8 mouse cellular contexts compared by ENCODE assay signal in genomic region chr17:23563595-23564367, GRCm38 (mm10). TPM values are rescaled to one million over a fixed set of nuclear protein-coding genes. Genes with fewer than 3 reads are reported as not detected.
A peak's percentile ranks its signal among the peaks of the same experiment; 100 is the strongest.
DNase-seq lines count a peak whose midpoint lies in the region; ATAC-seq lines count a peak whose summit lies in the region.

Gene Zfp213, minus strand, starts transcription at chr17:23564238.

- H3K4me1 ChIP-seq in hindbrain, embryonic 13.5 days (replicated peaks) = peaks cover 18% of the 10 kb centered on the region

- H3K9me3 ChIP-seq in hindbrain, embryonic 13.5 days = no peaks in the 10 kb centered on the region

- ATAC-seq in hindbrain, embryonic 13.5 days (ENCODE audit: low FRiP score) = peak; percentile 97

- H3K27ac ChIP-seq in hindbrain, embryonic 13.5 days = peak within 1 kb of the TSS; percentile 95

- no peaks in the 10 kb centered on the region for H3K27me3 ChIP-seq in hindbrain, embryonic 13.5 days

- peak within 1 kb of the TSS; percentile 97 for H3K9ac ChIP-seq in hindbrain, embryonic 13.5 days

- peak within 1 kb of the TSS; percentile 83 for H3K4me2 ChIP-seq in hindbrain, embryonic 13.5 days

- H3K4me3 ChIP-seq in hindbrain, embryonic 13.5 days = peak within 1 kb of the TSS; percentile 76

- DNase-seq in NIH3T3 (ENCODE audit: low read depth) = peak; percentile 99
- DNase-seq in cerebellum, postnatal 10 days = peak; percentile 96 to 97
- peak; percentile 90 to 92 for DNase-seq in frontal cortex, postnatal 14 days (ENCODE audit: low spot score in 2 of 2)
- peak; percentile 95 for DNase-seq in layer of hippocampus, postnatal 36 days
- peak; percentile 96 for DNase-seq in lung, postnatal 36 days
- peak; percentile 98 for DNase-seq in retina, postnatal 1 day
- peak; percentile 85 to 93 for DNase-seq in urinary bladder, adult 18-20 months (ENCODE audit: low spot score in 2 of 2)

- WGBS in hindbrain, embryonic 13.5 days = 1% methylated on average over 59 of the region's 59 CpGs

- peaks cover 24% of the 10 kb centered on the region for H3K36me3 ChIP-seq in hindbrain, embryonic 13.5 days

RNA-seq across cellular contexts. Expression of gene Zfp213, which starts in this region (rescaled TPM):
- 17.7 and 18.2 TPM in 2 replicates for polyA plus RNA-seq in hindbrain, embryonic 13.5 days (2015; fragmentation: Nextera tagmentation; extraction: Ambion mirVana)
- total RNA-seq in layer of hippocampus, postnatal 36 days (2021) = 1 to 10 TPM; 5.6 to 7.4 TPM

Comparison
In these comparisons a context has a peak if more than half of its experiments do, and no peak if none do; other contexts are left out.
1. Peak in every context shown above with its lines: DNase-seq, ATAC-seq, H3K4me3 ChIP-seq and H3K27ac ChIP-seq.